Mouse (Mus musculus) retina, adult 2 months (tissue): ENCODE data around the gene Myd88.

Experiments
- DNase-seq: peaks from one replicate; pipeline ENCODE4 v3.0.0-alpha.2; 2012; ENCODE audit warnings: low read depth, low spot score

Myd88 gene

DNA sequence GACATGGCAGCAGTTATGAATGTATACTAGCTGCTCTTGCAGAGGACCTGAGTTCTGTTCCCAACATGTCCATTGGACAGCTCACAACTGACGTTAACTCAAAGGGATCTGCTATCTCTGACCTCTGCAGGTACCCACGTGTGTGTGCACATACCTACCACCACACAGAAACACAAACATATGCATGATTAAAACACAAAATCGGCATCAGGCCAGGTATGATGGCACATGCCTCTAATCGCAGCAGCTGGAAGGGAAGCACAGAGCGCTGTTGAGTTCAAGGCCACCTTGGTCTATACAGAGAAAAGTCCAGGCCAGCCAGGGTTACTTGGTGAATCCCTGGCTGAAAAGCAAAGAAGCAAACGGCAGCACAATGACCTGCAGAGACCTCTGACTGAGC, 43.5 kb downstream of the Myd88 start:
- DNase-seq = no peak

DNA sequence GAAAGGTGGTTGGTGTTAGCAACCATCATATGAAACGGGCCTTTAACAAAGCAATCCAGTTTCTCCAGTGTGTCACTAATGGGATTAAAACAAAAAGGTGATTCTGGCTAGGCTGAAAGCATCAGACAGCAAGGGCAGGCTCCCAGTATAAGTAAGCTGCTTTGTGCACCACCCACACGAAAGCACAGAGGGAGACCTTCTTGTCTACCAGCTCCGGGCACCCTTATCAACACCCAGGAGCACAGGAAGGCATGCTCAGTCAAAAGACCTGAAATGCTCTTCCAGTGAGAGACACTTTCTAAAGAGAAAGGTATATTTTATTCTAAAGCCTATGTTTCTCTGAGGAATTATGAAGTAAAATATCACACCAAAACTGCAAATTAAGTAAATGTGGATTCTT, 50.4 kb downstream of the Myd88 start:
- DNase-seq = no peak
